Mouse (Mus musculus): ENCODE measurements around the gene Sema4g.

Gene Sema4g

DNA sequence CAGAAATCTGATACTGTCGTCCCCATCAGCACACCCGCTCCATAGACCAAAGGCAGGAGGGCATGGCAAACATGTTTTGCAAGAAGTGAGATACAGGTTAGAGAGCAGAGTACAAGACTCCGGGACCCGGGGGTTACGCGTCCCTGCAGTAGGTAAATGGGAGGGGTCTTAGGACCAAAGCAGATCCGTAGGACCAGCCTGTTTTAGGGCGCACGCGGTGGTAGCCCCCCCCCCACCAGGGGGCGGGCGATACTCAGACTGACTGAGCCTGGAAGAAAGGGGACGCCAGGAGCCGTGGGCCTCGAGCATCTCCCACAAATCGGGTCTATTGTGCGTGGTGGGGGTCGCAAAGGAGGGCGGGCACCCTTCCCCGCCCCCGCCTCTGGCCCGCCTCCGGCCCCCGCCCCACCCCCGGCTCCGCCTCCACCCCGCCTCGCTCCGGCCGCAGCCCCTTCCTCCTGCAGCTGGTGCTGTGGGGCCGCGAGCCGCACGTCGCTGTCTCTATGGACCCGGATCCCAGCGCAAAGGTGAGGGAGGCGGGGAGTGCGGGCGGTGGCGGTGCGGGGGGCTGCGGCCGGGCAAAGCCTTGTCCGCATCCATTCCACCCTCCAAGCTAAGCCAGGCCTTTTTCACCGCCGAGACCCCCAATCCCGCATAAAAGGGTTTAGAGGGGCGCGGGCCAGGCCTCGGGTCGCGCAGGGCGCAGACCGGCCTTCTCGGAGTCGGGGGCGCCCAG, at the start of gene Sema4g:
TSS of gene Sema4g (plus strand) at position 271 of the 736 bp plus-strand sequence.
- DNase-seq (ENCODE audit: low read depth, low spot score): no peak

DNA sequence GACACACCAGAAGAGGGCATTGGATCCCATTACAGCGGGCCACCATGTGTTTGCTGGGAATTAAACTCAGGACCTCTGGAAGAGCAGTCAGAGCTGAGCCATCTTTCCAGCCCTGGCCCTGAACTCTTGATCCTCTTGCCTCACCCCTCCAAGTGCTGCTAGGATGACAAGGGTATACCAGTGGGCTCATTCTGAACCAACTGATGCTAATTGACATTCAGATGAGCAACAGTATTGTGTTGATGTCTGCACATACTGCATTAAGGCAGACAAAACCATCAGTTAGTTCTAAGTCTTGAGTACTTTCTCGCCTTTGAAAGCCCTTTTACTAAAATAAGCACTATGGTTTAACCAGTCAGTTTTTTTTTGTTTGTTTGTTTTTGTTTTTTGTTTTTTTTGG, 29.3 kb upstream of the Sema4g start:
- DNase-seq (ENCODE audit: low read depth, low spot score): no peak

DNA sequence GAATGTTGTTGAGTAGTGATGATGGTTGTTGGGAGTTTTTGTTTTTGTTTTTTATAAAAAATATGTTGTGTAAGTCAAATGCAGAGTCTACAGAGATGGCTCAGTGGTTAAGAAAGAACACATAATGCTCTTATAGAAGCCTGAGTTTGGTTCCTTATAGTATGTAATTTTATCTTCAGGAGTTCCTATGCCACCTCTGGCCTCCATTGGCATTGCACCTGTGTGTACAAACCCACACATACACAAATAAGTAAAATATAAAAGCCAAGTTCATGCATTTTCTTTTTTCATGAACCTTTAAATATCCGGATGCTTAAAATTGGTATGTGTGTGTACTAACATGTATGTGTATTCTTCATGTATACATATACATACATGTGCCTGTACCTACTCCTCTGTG, 22.9 kb upstream of the Sema4g start:
- no peak for DNase-seq (ENCODE audit: low read depth, low spot score)

- no peak for DNase-seq (ENCODE audit: low read depth, low spot score)
Observed at GRCm38 (mm10) chr19:44968329-44968728, 20.6 kb upstream of the Sema4g start.

GRCm38 (mm10) chr19:44976636-44977035, 12.3 kb upstream of the Sema4g start:
- no peak for DNase-seq (ENCODE audit: low read depth, low spot score)

DNA sequence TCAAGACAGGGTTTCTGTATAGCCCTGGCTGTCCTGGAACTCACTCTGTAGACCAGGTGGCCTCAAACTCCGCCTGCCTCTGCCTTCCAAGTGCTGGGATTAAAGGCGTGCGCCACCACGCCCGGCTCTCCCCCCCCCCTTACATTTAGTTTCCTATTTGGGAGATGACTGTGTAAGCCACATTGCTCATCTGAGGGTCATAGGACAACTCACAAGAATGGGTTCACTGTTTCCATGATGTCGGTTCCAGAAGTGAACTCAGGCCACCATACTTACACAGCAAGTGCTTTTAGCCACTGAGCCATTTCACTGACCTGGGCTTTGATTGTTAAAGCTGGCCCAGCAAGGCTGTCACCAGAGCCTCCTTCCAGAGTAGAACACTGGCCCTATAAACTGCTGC, 11.8 kb upstream of the Sema4g start:
- DNase-seq (ENCODE audit: low read depth, low spot score): no peak

GRCm38 (mm10) chr19:44980787-44981186, 8.1 kb upstream of the Sema4g start:
- no peak for DNase-seq (ENCODE audit: low read depth, low spot score)

DNA sequence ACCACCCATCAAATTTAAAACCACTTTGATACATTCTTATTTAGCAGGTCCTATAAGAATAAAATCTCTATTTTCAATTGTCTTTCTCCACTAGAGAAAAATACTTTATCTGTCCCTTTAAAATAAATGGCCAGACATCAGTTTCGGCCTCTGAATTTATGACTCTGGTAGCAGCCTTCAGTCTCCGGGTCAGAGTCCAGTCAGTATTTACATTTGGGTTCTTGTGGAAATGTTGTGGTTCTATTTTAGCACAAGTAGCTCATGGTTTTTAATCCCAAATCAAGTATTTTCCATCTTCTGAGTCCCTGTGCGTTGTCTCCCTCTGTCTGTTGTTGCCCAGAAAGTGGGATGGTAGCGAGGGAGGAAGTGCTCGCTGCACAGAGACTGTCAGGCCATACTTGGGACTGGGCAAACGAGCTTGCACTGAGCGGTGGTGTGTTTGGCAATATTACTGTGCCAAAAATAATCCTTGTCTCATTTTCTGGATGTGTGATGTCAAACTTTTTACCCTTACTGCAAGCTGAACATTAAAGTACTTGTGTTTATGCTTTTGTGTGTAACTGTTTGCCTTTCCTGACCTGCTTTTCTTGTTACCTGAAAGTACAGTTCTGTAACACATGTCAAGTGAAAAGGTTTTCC, 6.3 kb upstream of the Sema4g start:
- no peak for DNase-seq (ENCODE audit: low read depth, low spot score)

DNA sequence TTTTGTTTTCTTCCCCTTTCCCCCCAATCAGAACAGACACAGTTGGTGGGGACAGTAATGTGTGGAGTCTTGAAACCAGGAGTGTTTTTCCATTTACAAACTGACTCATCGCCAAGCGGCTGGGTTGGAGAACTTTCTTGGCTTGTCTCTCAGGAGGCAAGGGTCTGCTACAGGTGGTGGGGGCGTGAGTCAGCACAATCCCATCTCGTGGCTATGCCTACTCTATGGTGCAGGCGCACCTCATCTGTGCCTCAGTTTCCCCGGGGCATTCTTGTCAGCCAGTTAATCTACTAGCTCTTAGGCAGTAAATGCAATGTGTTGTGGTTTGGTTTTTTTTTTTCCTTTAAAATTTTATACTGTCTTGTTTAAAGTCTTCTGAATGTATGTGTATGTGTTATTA, 5.5 kb upstream of the Sema4g start:
- DNase-seq (ENCODE audit: low read depth, low spot score): no peak

DNA sequence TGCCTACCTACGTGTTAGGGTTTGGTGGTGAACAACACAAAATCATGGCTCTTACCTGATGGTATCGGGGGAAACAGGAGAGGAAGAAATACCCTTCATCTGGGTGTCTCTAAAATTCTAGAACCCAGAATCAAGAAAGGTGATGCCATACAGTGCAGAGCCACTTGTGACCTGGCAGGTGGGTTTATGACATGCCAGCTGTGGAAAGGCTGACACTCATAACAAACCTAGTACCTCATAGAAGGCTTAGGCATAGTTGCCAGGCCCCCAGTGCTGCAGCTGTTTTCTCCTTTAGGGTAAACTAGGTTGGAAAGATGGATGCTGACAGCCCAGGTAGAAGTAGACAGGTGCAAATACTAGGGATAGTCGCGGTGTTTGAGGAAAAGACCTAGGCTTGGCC, 4.5 kb upstream of the Sema4g start:
- no peak for DNase-seq (ENCODE audit: low read depth, low spot score)

GRCm38 (mm10) chr19:44985159-44985988, 3.5 kb upstream of the Sema4g start:
- no peak for DNase-seq (ENCODE audit: low read depth, low spot score)

DNA sequence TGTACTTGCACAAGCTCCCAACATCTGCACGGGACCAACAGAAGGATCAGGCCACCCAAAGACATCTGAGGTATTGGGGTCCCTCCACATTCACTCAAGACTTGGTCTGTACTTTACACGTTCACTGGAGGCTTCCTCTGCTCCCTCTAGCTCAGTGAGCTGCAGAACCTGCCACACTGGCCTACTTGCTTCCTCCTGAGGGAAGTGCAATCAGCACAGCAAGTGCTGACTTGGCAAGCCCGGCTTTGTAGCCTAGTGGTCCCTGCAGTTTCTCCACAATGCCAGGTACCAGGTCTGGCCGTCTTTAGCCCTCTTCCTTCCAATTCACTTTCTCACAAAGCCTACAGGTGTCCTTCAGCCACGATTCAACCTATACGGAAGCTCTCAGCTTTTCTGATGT, 1.9 kb upstream of the Sema4g start:
- DNase-seq (ENCODE audit: low read depth, low spot score): no peak

- no peak for DNase-seq (ENCODE audit: low read depth, low spot score)
Observed at GRCm38 (mm10) chr19:44987851-44988250, 1.1 kb upstream of the Sema4g start.

GRCm38 (mm10) chr19:44988321-44988720, 580 bp upstream of the Sema4g start:
- DNase-seq (ENCODE audit: low read depth, low spot score): no peak

- DNase-seq (ENCODE audit: low read depth, low spot score): no peak
Observed at GRCm38 (mm10) chr19:44989567-44990495, 930 bp downstream of the Sema4g start.

- no peak for DNase-seq (ENCODE audit: low read depth, low spot score)
Observed at GRCm38 (mm10) chr19:44991031-44991430, 2.1 kb downstream of the Sema4g start.

- no peak for DNase-seq (ENCODE audit: low read depth, low spot score)
Observed at GRCm38 (mm10) chr19:44992246-44992645, 3.3 kb downstream of the Sema4g start.

GRCm38 (mm10) chr19:44992712-44993111, 3.8 kb downstream of the Sema4g start:
- DNase-seq (ENCODE audit: low read depth, low spot score): no peak

DNA sequence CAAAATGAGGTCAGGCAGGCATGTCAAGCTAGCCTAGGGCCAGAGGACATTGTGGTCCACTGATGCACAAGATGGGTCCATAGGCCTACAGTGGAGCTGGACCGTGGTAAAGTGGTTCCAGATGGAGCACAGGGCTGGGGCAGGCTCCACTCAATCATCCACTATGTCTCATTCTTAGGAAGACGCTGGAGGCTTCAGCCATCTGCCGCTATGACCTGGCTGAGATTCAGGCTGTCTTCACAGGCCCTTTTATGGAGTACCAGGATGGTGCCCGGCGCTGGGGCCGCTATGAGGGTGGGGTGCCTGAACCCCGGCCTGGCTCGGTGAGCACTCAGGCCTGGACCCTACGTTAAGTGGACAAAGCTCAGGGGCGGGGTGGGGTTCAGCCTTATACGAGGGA, 8.9 kb downstream of the Sema4g start:
- DNase-seq (ENCODE audit: low read depth, low spot score): no peak

DNA sequence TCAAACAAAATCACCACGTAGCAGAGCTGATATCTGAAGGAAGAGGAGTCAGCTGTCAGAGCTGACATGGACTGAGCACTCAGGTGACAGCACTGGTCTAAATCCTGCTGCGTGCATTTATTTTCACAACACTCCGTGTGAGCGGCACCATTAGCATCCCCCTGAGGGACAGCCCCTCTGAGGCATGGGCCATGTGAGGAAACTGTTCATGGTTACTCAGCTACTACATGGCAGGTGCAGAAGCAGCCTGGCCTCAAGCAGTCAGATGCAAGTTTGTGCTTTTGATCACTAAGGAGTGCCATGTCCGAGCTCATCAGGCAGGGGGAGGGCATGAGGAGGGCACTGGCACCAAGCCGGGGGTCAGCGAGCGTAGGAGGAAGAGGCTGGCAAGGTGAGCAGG, 10.7 kb downstream of the Sema4g start:
- no peak for DNase-seq (ENCODE audit: low read depth, low spot score)

DNA sequence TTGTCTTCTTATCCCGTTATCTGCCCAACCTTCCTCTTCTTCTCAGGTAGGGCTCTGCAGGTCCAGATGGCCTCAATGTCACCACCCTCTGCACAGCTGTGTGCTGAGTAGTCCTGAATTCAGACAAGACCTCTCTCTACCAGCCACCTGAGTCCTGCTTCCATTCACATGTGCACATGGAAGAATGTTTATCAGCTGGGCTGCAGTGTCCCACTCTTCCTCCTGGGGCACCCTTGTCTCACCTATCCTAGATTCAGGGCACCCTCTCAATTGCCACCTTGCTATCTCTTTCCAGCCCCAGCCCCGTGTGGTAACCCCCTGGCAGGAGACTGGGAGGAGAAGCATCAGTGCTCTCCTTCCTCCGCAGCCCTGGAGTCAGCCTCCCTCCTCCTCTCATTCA, 13.4 kb downstream of the Sema4g start:
- DNase-seq (ENCODE audit: low read depth, low spot score): no peak

Data from skeletal muscle tissue, adult 2 months (tissue).